Mouse (Mus musculus): Measurements from ENCODE around the gene Iqcf6. TPM values are rescaled to one million over a fixed set of nuclear protein-coding genes. Genes with fewer than 3 reads are reported as not detected.

Iqcf6 gene
- polyA plus RNA-seq, 1 experiment from 2014 or later: not detected

- DNase-seq (ENCODE audit: low spot score) (no peak), ATAC-seq (ENCODE audit: low FRiP score, low TSS enrichment) (no peak)
- TF ChIP-seq EP300 (optimal IDR thresholded peaks at IDR 0.05) (no peak), CTCF (IDR thresholded peaks at IDR 0.05; ENCODE audit: low read depth) (peak; percentile 11; the same call in 1 of the 2 replicates)
- Histone ChIP-seq H3K36me3 (ENCODE audit: control insufficient read depth, insufficient read depth, low read length) (no peaks in the 10 kb centered on the region), H3K4me1 (replicated peaks; ENCODE audit: control insufficient read depth, insufficient read depth) (no peaks in the 10 kb centered on the region), H3K9ac (ENCODE audit: low read length) (no peak overlapping the region), H3K4me2 (replicated peaks; ENCODE audit: low read depth) (no peak overlapping the region), H3K9me3 (ENCODE audit: control insufficient read depth, low read length) (no peaks in the 10 kb centered on the region), H3K27me3 (ENCODE audit: control insufficient read depth, insufficient read depth, low read length) (no peaks in the 10 kb centered on the region), H3K27ac (replicated peaks) (no peak overlapping the region), H3K4me3 (ENCODE audit: low read depth, low read length) (no peak overlapping the region)
- WGBS: 40% methylated on average over 7 of the region's 7 CpGs
Measured at GRCm38 (mm10) chr9:106598466-106598865, 27.9 kb upstream of the Iqcf6 start.

- no peaks in the 10 kb centered on the region for H3K27me3 ChIP-seq (ENCODE audit: control insufficient read depth, insufficient read depth, low read length)
- no peak for ATAC-seq (ENCODE audit: low FRiP score, low TSS enrichment)
- no peak overlapping the region for H3K27ac ChIP-seq (replicated peaks)
- no peak overlapping the region for H3K4me2 ChIP-seq (replicated peaks; ENCODE audit: low read depth)
- no peak overlapping the region for H3K9ac ChIP-seq (ENCODE audit: low read length)
- DNase-seq (ENCODE audit: low spot score): peak; percentile 57
- no peaks in the 10 kb centered on the region for H3K4me1 ChIP-seq (replicated peaks; ENCODE audit: control insufficient read depth, insufficient read depth)
- H3K36me3 ChIP-seq (ENCODE audit: control insufficient read depth, insufficient read depth, low read length): no peaks in the 10 kb centered on the region
- no peaks in the 10 kb centered on the region for H3K9me3 ChIP-seq (ENCODE audit: control insufficient read depth, low read length)
- 23% methylated on average over 8 of the region's 8 CpGs for WGBS
- TF ChIP-seq EP300 (optimal IDR thresholded peaks at IDR 0.05) (no peak), CTCF (IDR thresholded peaks at IDR 0.05; ENCODE audit: low read depth) (peak; percentile 80)
- no peak overlapping the region for H3K4me3 ChIP-seq (ENCODE audit: low read depth, low read length)
Measured at GRCm38 (mm10) chr9:106600546-106600945, 25.8 kb upstream of the Iqcf6 start.

GRCm38 (mm10) chr9:106610727-106611126, 15.7 kb upstream of the Iqcf6 start:
- WGBS: 85% methylated on average over 4 of the region's 4 CpGs
- ATAC-seq (ENCODE audit: low FRiP score, low TSS enrichment) (no peak), DNase-seq (ENCODE audit: low spot score) (no peak)
- Histone ChIP-seq H3K36me3 (ENCODE audit: control insufficient read depth, insufficient read depth, low read length) (no peaks in the 10 kb centered on the region), H3K4me3 (ENCODE audit: low read depth, low read length) (no peak overlapping the region), H3K9me3 (ENCODE audit: control insufficient read depth, low read length) (no peaks in the 10 kb centered on the region), H3K4me2 (replicated peaks; ENCODE audit: low read depth) (no peak overlapping the region), H3K27me3 (ENCODE audit: control insufficient read depth, insufficient read depth, low read length) (no peaks in the 10 kb centered on the region), H3K9ac (ENCODE audit: low read length) (no peak overlapping the region), H3K4me1 (replicated peaks; ENCODE audit: control insufficient read depth, insufficient read depth) (no peaks in the 10 kb centered on the region), H3K27ac (replicated peaks) (no peak overlapping the region)
- no peak for TF ChIP-seq CTCF (IDR thresholded peaks at IDR 0.05; ENCODE audit: low read depth)

GRCm38 (mm10) chr9:106613951-106614350, 12.4 kb upstream of the Iqcf6 start:
- no peak overlapping the region for H3K9ac ChIP-seq (ENCODE audit: low read length)
- ATAC-seq (ENCODE audit: low FRiP score, low TSS enrichment) (no peak), DNase-seq (ENCODE audit: low spot score) (no peak)
- 43% methylated on average over 2 of the region's 2 CpGs for WGBS
- no peak overlapping the region for H3K4me2 ChIP-seq (replicated peaks; ENCODE audit: low read depth)
- no peaks in the 10 kb centered on the region for H3K27me3 ChIP-seq (ENCODE audit: control insufficient read depth, insufficient read depth, low read length)
- H3K9me3 ChIP-seq (ENCODE audit: control insufficient read depth, low read length): no peaks in the 10 kb centered on the region
- no peaks in the 10 kb centered on the region for H3K4me1 ChIP-seq (replicated peaks; ENCODE audit: control insufficient read depth, insufficient read depth)
- H3K27ac ChIP-seq (replicated peaks): no peak overlapping the region
- H3K4me3 ChIP-seq (ENCODE audit: low read depth, low read length): no peak overlapping the region
- TF ChIP-seq EP300 (optimal IDR thresholded peaks at IDR 0.05): no peak
- no peak for TF ChIP-seq CTCF (IDR thresholded peaks at IDR 0.05; ENCODE audit: low read depth)
- no peaks in the 10 kb centered on the region for H3K36me3 ChIP-seq (ENCODE audit: control insufficient read depth, insufficient read depth, low read length)

GRCm38 (mm10) chr9:106614616-106615015, 11.8 kb upstream of the Iqcf6 start:
- Histone ChIP-seq H3K4me2 (replicated peaks; ENCODE audit: low read depth) (no peak overlapping the region), H3K36me3 (ENCODE audit: control insufficient read depth, insufficient read depth, low read length) (no peaks in the 10 kb centered on the region), H3K9me3 (ENCODE audit: control insufficient read depth, low read length) (no peaks in the 10 kb centered on the region), H3K27ac (replicated peaks) (no peak overlapping the region), H3K4me1 (replicated peaks; ENCODE audit: control insufficient read depth, insufficient read depth) (no peaks in the 10 kb centered on the region), H3K27me3 (ENCODE audit: control insufficient read depth, insufficient read depth, low read length) (no peaks in the 10 kb centered on the region), H3K4me3 (ENCODE audit: low read depth, low read length) (no peak overlapping the region), H3K9ac (ENCODE audit: low read length) (no peak overlapping the region)
- DNase-seq (ENCODE audit: low spot score): no peak
- no peak for ATAC-seq (ENCODE audit: low FRiP score, low TSS enrichment)
- 16% methylated on average over 3 of the region's 3 CpGs for WGBS
- TF ChIP-seq CTCF (IDR thresholded peaks at IDR 0.05; ENCODE audit: low read depth) (no peak), EP300 (optimal IDR thresholded peaks at IDR 0.05) (no peak)

GRCm38 (mm10) chr9:106616306-106616705, 10.1 kb upstream of the Iqcf6 start:
- H3K4me2 ChIP-seq (replicated peaks; ENCODE audit: low read depth): no peak overlapping the region
- ATAC-seq (ENCODE audit: low FRiP score, low TSS enrichment) (no peak), DNase-seq (ENCODE audit: low spot score) (no peak)
- H3K36me3 ChIP-seq (ENCODE audit: control insufficient read depth, insufficient read depth, low read length): no peaks in the 10 kb centered on the region
- no peak overlapping the region for H3K27ac ChIP-seq (replicated peaks)
- H3K9ac ChIP-seq (ENCODE audit: low read length): no peak overlapping the region
- H3K9me3 ChIP-seq (ENCODE audit: control insufficient read depth, low read length): no peaks in the 10 kb centered on the region
- no peak overlapping the region for H3K4me3 ChIP-seq (ENCODE audit: low read depth, low read length)
- no peak for TF ChIP-seq CTCF (IDR thresholded peaks at IDR 0.05; ENCODE audit: low read depth)
- WGBS: 75% methylated on average over 9 of the region's 9 CpGs
- no peaks in the 10 kb centered on the region for H3K4me1 ChIP-seq (replicated peaks; ENCODE audit: control insufficient read depth, insufficient read depth)
- no peaks in the 10 kb centered on the region for H3K27me3 ChIP-seq (ENCODE audit: control insufficient read depth, insufficient read depth, low read length)

Measured in stomach, postnatal 0 days (tissue).